Mouse (Mus musculus): ENCODE data around the gene Mxd3.

DNA sequence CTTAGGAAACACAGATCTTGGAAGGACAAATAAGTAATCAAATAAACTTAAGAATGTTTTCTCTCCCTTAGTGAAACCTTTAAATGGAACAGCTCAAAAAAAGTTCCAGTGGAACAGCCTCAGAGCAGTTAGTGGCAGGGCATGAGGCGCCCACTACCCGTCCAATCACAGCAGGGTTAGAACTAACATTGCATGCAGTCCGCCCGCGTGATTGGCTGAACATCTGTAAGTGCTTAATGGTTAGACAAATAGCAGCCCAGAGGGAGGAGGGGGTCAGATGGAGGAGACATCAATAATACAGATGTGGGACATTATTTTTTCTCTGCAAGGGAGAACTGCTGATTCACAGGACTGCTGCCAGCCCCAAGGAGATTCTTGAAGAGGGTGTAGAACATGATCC lies 52.4 kb downstream of the Mxd3 start:
- TF ChIP-seq CHD2 (IDR thresholded peaks at IDR 0.05; ENCODE audit: low read length) = no peak
- TF ChIP-seq EP300 (IDR thresholded peaks at IDR 0.05; ENCODE audit: low read depth in 1 of 2, low read length in 2 of 2) = no peak
- no peak for TF ChIP-seq GATA1 (IDR thresholded peaks at IDR 0.05; ENCODE audit: low read depth, low read length)
- no peak for TF ChIP-seq RCOR1 (IDR thresholded peaks at IDR 0.05; ENCODE audit: low read depth, low read length)
- TF ChIP-seq CTCF (IDR thresholded peaks at IDR 0.05 in 2 of 3, conservative IDR thresholded peaks at IDR 0.05 in 1 of 3; ENCODE audit: control insufficient read depth in 1 of 3, insufficient read depth in 1 of 3, low read depth in 2 of 3, low read length in 3 of 3, poor library complexity in 1 of 3, severe bottlenecking in 1 of 3) = no peak
- no peak for TF ChIP-seq TAL1 (IDR thresholded peaks at IDR 0.05; ENCODE audit: low read length)
- TF ChIP-seq UBTF (IDR thresholded peaks at IDR 0.05; ENCODE audit: borderline replicate concordance, insufficient read depth, low read depth, low read length) = no peak
- TF ChIP-seq HCFC1 (IDR thresholded peaks at IDR 0.05; ENCODE audit: low read depth, low read length) = 0 out of 2 replicates have a peak, but pooled peaks have one; percentile 19
- TF ChIP-seq NRF1 (IDR thresholded peaks at IDR 0.05; ENCODE audit: insufficient read depth, low read depth, low read length, poor library complexity, severe bottlenecking) = no peak
- TF ChIP-seq POLR2A (IDR thresholded peaks at IDR 0.05; ENCODE audit: control insufficient read depth in 1 of 2, insufficient read depth in 1 of 2, low read depth in 1 of 2, low read length in 2 of 2, poor library complexity in 1 of 2) = peak in 1 of 2 experiments; percentile 31; a peak in 1 of 4 replicates

Data from MEL (cell line).